Mouse (Mus musculus) bone marrow, adult 2 months (tissue): Measurements from ENCODE around the gene Fads2. TPM values are rescaled to one million over a fixed set of nuclear protein-coding genes. Genes with fewer than 3 reads are reported as not detected.

Experiments
- H3K27ac ChIP-seq: fragments of 200-500 bp; 2 replicates; pipeline ENCODE4 v1.5.1; 2012; ENCODE audit warnings: low read depth, mild to moderate bottlenecking, control low read depth, inconsistent platforms, low read length; ENCODE audit not compliant: control insufficient read depth, poor library complexity, insufficient read depth
- H3K4me1 ChIP-seq: fragments of 200-500 bp; 2 replicates; pipeline ENCODE4 v1.6.1; 2011; ENCODE audit warnings: low read length; ENCODE audit not compliant: control insufficient read depth, insufficient read depth
- H3K4me3 ChIP-seq: fragments of 200-500 bp; replicated peaks from 2 replicates; pipeline ENCODE3; 2011; ENCODE audit warnings: mild to moderate bottlenecking, low read depth, low read length, control low read depth; ENCODE audit not compliant: control insufficient read depth
- CTCF ChIP-seq: fragments of 200-500 bp; IDR thresholded peaks from 2 replicates; pipeline ENCODE4 v1.5.1; 2011; ENCODE audit warnings: low read length, control low read depth; ENCODE audit not compliant: control insufficient read depth, insufficient read depth
- POLR2A ChIP-seq: fragments of 200-500 bp; IDR thresholded peaks from 2 replicates; pipeline ENCODE4 v1.6.1; 2011; ENCODE audit warnings: low read depth, mild to moderate bottlenecking, control low read depth, low read length, borderline replicate concordance; ENCODE audit not compliant: control insufficient read depth
- WGBS: fragments of 180-500 bp; shearing (Covaris S2); methylation state at CpG from one replicate; pipeline ENCODE4 v1.1.7; 2018; 5-methylcytosine and 5-hydroxymethylcytosine counted together
- polyA plus RNA-seq: library from polyadenylated mRNA; stranded (reverse); fragments of >200 nt; gene quantifications from 2 replicates; pipeline ENCODE4 v1.2.4, GENCODE M21; 2011; ENCODE audit warnings: low replicate concordance; ENCODE audit not compliant: missing spikeins, insufficient read depth, insufficient read length

Fads2 gene
- polyA plus RNA-seq, 1 experiment, result 17.5 TPM

- peaks cover 17% of the 10 kb centered on the region for H3K4me1 ChIP-seq
- no peak overlapping the region for H3K4me3 ChIP-seq
- WGBS, result 78% methylated on average over 8 of the region's 8 CpGs
- TF ChIP-seq POLR2A, result no peak
- TF ChIP-seq CTCF, result no peak
- no peak overlapping the region for H3K27ac ChIP-seq
Measured at GRCm38 (mm10) chr19:10062292-10062691, 39.3 kb downstream of the Fads2 start.

GRCm38 (mm10) chr19:10061624-10062023, 39.9 kb downstream of the Fads2 start:
- 80% methylated on average over 2 of the region's 2 CpGs for WGBS
- Histone ChIP-seq H3K27ac (no peak overlapping the region), H3K4me1 (peaks cover 16% of the 10 kb centered on the region), H3K4me3 (no peak overlapping the region)
- TF ChIP-seq POLR2A (no peak), CTCF (no peak)

GRCm38 (mm10) chr19:10060783-10061590, 40.6 kb downstream of the Fads2 start:
- WGBS, result 35% methylated on average over 8 of the region's 8 CpGs
- no peak for TF ChIP-seq CTCF
- TF ChIP-seq POLR2A, result no peak
- peaks cover 14% of the 10 kb centered on the region for H3K4me1 ChIP-seq
- peak overlapping the region; percentile 79 for H3K27ac ChIP-seq
- H3K4me3 ChIP-seq, result no peak overlapping the region

- peaks cover 8% of the 10 kb centered on the region for H3K4me1 ChIP-seq
- TF ChIP-seq CTCF (peak; percentile 84), POLR2A (no peak)
- H3K4me3 ChIP-seq, result no peak overlapping the region
- 19% methylated on average over 10 of the region's 10 CpGs for WGBS
- H3K27ac ChIP-seq, result no peak overlapping the region
Measured at GRCm38 (mm10) chr19:10059911-10060567, 41.5 kb downstream of the Fads2 start.

GRCm38 (mm10) chr19:10058876-10059427, 42.6 kb downstream of the Fads2 start:
- H3K4me3 ChIP-seq, result no peak overlapping the region
- TF ChIP-seq CTCF (no peak), POLR2A (no peak)
- WGBS, result 92% methylated on average over 9 of the region's 9 CpGs
- H3K4me1 ChIP-seq, result peaks cover 3% of the 10 kb centered on the region
- H3K27ac ChIP-seq, result no peak overlapping the region

GRCm38 (mm10) chr19:10058352-10058825, 43.2 kb downstream of the Fads2 start:
- Histone ChIP-seq H3K4me1 (peaks cover 3% of the 10 kb centered on the region), H3K27ac (no peak overlapping the region), H3K4me3 (no peak overlapping the region)
- TF ChIP-seq POLR2A (no peak), CTCF (no peak)
- WGBS, result 90% methylated on average over 1 of the region's 1 CpGs

- TF ChIP-seq POLR2A (no peak), CTCF (no peak)
- H3K4me3 ChIP-seq, result no peak overlapping the region
- H3K4me1 ChIP-seq, result peaks cover 3% of the 10 kb centered on the region
- 80% methylated on average over 11 of the region's 11 CpGs for WGBS
- H3K27ac ChIP-seq, result no peak overlapping the region
Measured at GRCm38 (mm10) chr19:10057486-10058351, 43.8 kb downstream of the Fads2 start.
